Comparison of ENCODE assay signal across 31 mouse cellular contexts in the genomic region with DNA sequence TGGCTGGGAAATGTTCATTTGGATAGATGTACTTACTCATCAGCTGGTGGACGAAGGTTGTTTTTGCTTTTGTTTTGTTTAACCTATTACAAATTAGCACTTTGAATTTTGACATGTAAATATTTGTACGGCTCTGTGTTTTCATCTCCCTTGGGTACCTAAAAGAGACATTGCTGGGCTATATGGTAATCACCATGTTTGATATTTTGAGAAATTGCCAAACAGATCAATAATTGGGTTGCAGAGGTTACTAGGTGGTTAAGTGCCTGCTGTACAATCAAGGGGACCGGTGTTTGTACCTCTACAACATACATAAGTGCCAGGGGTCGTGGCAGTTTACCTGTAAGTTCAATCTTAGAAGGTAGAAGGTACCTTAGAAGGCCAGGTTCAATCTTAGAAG. TPM values are rescaled to one million over a fixed set of nuclear protein-coding genes. Genes with fewer than 3 reads are reported as not detected.
"Had no signal": no experiment of that assay in that cellular context is flagged by ENCODE, and none has a peak within 500 bp of the region (broad histone marks: within the 10 kb centered on the region; RNA-seq: fewer than 3 reads in every experiment).

No protein-coding gene starts in this region.

- H3K9me3 ChIP-seq: embryonic facial prominence, embryonic 13.5 days; embryonic facial prominence, embryonic 15.5 days; forebrain, embryonic 13.5 days; forebrain, embryonic 15.5 days had no signal

- H3K27me3 ChIP-seq: embryonic facial prominence, embryonic 12.5 days; embryonic facial prominence, embryonic 13.5 days; embryonic facial prominence, embryonic 15.5 days; forebrain, embryonic 12.5 days; forebrain, embryonic 13.5 days; forebrain, embryonic 15.5 days had no signal

- H3K4me3 ChIP-seq: embryonic facial prominence, embryonic 10.5 days; embryonic facial prominence, embryonic 12.5 days; embryonic facial prominence, embryonic 13.5 days; embryonic facial prominence, embryonic 15.5 days; erythroblast, embryonic 14.5 days; forebrain, embryonic 10.5 days; forebrain, embryonic 12.5 days; forebrain, embryonic 13.5 days; forebrain, embryonic 15.5 days; gastrocnemius, adult 2 months; heart, adult 2 months had no signal

- H3K4me2 ChIP-seq: embryonic facial prominence, embryonic 12.5 days; embryonic facial prominence, embryonic 13.5 days; embryonic facial prominence, embryonic 15.5 days; forebrain, embryonic 12.5 days; forebrain, embryonic 13.5 days; forebrain, embryonic 15.5 days had no signal

- H3K9ac ChIP-seq: embryonic facial prominence, embryonic 12.5 days; embryonic facial prominence, embryonic 13.5 days; embryonic facial prominence, embryonic 15.5 days; forebrain, embryonic 12.5 days; forebrain, embryonic 13.5 days; forebrain, embryonic 15.5 days; forebrain, postnatal 0 days had no signal

- DNase-seq: cerebellum, adult 2 months; cerebellum, adult 8-10 months; cerebellum, adult 9-10 months; cerebellum, adult 9-11 months; cerebellum, postnatal 10 days; cerebellum, postnatal 14 days; cerebellum, postnatal 25 days; cerebellum, postnatal 36 days; embryo, embryonic 11 days; forebrain, postnatal 0 days; gastrocnemius, adult 2 months; gastrocnemius, postnatal 10 days; gastrocnemius, postnatal 14 days; gastrocnemius, postnatal 25 days; gastrocnemius, postnatal 36 days; heart, adult 11 months; heart, adult 18-20 months; heart, adult 2 months had no signal

- H3K36me3 ChIP-seq: embryonic facial prominence, embryonic 12.5 days; embryonic facial prominence, embryonic 15.5 days; forebrain, embryonic 10.5 days; forebrain, embryonic 12.5 days; forebrain, embryonic 15.5 days had no signal

- ATAC-seq: forebrain, embryonic 13.5 days; forebrain, embryonic 14.5 days; forebrain, embryonic 15.5 days; forebrain, embryonic 16.5 days; forebrain, postnatal 0 days had no signal

- H3K27ac ChIP-seq: embryonic facial prominence, embryonic 10.5 days; embryonic facial prominence, embryonic 12.5 days; embryonic facial prominence, embryonic 13.5 days; embryonic facial prominence, embryonic 15.5 days; forebrain, embryonic 10.5 days; forebrain, embryonic 12.5 days; forebrain, embryonic 13.5 days; forebrain, embryonic 15.5 days; gastrocnemius, adult 2 months; heart, adult 2 months had no signal

RNA-seq across cellular contexts. Expression of gene Parva, which starts 19.2 kb away (rescaled TPM):
- total RNA-seq: common myeloid progenitor, adult 5-6 weeks; granulocyte monocyte progenitor cell, adult 5-6 weeks had no signal
